Mouse (Mus musculus): ENCODE results near the gene 1700025G04Rik.

- TF ChIP-seq GATA1 (IDR thresholded peaks at IDR 0.05; ENCODE audit: low read length) (no peak), TAL1 (IDR thresholded peaks at IDR 0.05; ENCODE audit: low read length) (no peak)
These were observed 73.3 kb downstream of the 1700025G04Rik start for GRCm38 (mm10) chr1:152016663-152017062.
